Mouse (Mus musculus): ENCODE measurements at regions not wholly inside any gene's neighbourhood (a gene's known extent, or its start where the extent isn't known, plus 50 kb on each side); places are given as distances from the start of the nearest gene placed in this dataset.

GRCm38 (mm10) chr1:163483098-163483497, 79.6 kb upstream of the Gorab start:
- Histone ChIP-seq H3K4me1 (no peaks in the 10 kb centered on the region), H3K27ac (replicated peaks) (no peak overlapping the region), H3K36me3 (no peaks in the 10 kb centered on the region), H3K4me3 (replicated peaks) (no peak overlapping the region), H3K27me3 (replicated peaks) (no peaks in the 10 kb centered on the region), H3K4me2 (no peak overlapping the region), H3K9me3 (replicated peaks) (no peaks in the 10 kb centered on the region), H3K9ac (replicated peaks) (no peak overlapping the region)
- 89% methylated on average over 3 of the region's 3 CpGs for WGBS
- no peak for ATAC-seq (ENCODE audit: low FRiP score)

DNA sequence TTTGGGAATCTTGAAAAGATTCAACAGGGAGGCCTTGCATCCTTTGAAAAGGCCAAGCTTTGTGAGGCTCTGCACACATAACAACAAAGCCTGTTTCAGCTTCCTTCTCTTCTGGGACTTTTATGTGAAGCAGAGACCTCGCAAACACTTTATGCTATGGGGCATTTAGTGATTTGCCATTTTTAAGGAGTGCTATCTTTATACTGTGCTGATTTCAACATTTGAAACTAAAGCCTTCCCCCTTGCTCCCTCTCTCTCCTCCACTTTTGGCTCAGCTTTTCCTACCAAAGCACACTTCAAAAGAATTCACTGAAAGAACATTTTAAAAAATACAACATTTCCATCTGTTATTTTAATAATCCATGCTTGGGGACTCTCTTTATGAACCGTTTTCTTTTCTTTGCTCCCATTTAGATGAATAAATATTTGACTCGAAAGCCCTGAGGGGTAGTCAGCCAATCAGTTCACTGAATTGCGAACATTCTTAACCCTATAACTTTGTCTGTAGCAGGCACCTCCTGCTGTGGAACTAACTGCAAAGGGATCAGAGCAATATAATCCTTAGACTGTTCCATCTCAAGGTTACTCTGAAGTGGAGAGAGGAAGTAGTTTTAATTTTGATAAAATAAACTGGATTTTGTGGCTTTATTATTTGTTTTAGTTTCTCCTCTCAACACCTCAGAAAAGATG, 74.2 kb upstream of the Gorab start:
- peak; percentile 55; the same call in 1 of the 2 replicates for ATAC-seq (ENCODE audit: low FRiP score)
- H3K4me3 ChIP-seq (replicated peaks): no peak overlapping the region
- no peaks in the 10 kb centered on the region for H3K36me3 ChIP-seq
- no peak overlapping the region for H3K4me2 ChIP-seq
- no peak overlapping the region for H3K9ac ChIP-seq (replicated peaks)
- H3K9me3 ChIP-seq (replicated peaks): no peaks in the 10 kb centered on the region
- no peak overlapping the region for H3K27ac ChIP-seq (replicated peaks)
- no peaks in the 10 kb centered on the region for H3K27me3 ChIP-seq (replicated peaks)
- 36% methylated on average over 4 of the region's 4 CpGs for WGBS
- H3K4me1 ChIP-seq: no peaks in the 10 kb centered on the region

DNA sequence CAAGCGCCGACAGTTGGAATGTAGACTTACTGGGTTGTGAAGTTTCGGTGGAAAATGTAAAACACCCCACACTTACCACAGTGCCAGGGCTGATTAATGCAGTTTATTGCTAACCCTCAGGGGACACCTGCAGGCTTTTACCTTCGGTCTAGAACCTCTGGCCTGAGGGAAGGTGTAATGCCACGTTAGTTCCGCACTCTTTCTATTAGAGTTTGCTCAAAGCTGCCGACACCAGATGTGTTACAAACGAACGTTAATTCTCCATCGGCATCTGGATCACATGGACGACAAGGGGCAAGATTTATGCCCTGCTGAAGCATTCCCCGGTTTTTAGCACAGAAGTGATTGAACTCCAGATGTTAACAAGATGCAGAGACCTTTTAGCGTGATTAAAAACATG, 57.7 kb upstream of the Gorab start:
- Histone ChIP-seq H3K4me3 (replicated peaks) (no peak overlapping the region), H3K9ac (replicated peaks) (no peak overlapping the region), H3K4me2 (no peak overlapping the region), H3K9me3 (replicated peaks) (no peaks in the 10 kb centered on the region), H3K27ac (replicated peaks) (no peak overlapping the region), H3K4me1 (no peaks in the 10 kb centered on the region), H3K27me3 (replicated peaks) (no peaks in the 10 kb centered on the region), H3K36me3 (no peaks in the 10 kb centered on the region)
- WGBS: 76% methylated on average over 13 of the region's 13 CpGs
- ATAC-seq (ENCODE audit: low FRiP score): no peak

DNA sequence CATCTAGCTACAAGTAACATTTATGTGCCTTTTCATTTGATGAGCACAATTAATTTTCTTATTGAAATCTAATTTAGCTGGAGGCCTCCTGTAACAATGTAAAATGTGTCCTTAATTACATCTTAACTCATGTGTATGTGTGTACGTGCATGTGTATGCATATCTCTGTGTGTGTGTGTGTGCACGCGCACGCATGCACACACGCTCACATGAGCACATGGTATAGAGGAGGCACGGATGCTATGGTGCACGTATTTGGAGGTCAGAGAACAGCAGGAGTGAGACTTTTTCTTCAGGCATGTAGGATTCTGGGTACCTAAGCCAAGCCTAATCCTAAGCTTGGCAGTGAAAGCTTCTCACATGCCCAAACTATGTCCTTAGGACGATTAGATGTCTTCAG, 52.9 kb upstream of the Gorab start:
- no peak for ATAC-seq (ENCODE audit: low FRiP score)

More for the DNA sequence above, 52.9 kb upstream of the Gorab start:
- WGBS: 86% methylated on average over 8 of the region's 8 CpGs
- H3K27ac ChIP-seq (replicated peaks): no peak overlapping the region
- H3K9ac ChIP-seq (replicated peaks): no peak overlapping the region
- H3K27me3 ChIP-seq (replicated peaks): no peaks in the 10 kb centered on the region
- no peak overlapping the region for H3K4me3 ChIP-seq (replicated peaks)
- no peaks in the 10 kb centered on the region for H3K36me3 ChIP-seq
- no peak overlapping the region for H3K4me2 ChIP-seq
- no peaks in the 10 kb centered on the region for H3K4me1 ChIP-seq
- no peaks in the 10 kb centered on the region for H3K9me3 ChIP-seq (replicated peaks)
